Mouse (Mus musculus) megakaryocyte, embryonic 14.5 days (primary cell): ENCODE results near the gene Stk11.

Source experiments
- FLI1 ChIP-seq: IDR thresholded peaks from 2 replicates; pipeline ENCODE4 v1.6.1; 2012; ENCODE audit warnings: low read length, inconsistent platforms, mixed read lengths
- GATA1 ChIP-seq: IDR thresholded peaks from 3 replicates; pipeline ENCODE4 v1.6.1; 2012; ENCODE audit warnings: mixed read lengths, low read length, inconsistent platforms, borderline replicate concordance

GRCm38 (mm10) chr10:80134421-80134820 lies 18.8 kb downstream of the Stk11 start:
- no peak for TF ChIP-seq FLI1
- no peak for TF ChIP-seq GATA1
